Mouse (Mus musculus) MEL (cell line): ENCODE measurements around the gene Kifc1. TPM values are rescaled to one million over a fixed set of nuclear protein-coding genes. Genes with fewer than 3 reads are reported as not detected.

Experiments
- DNase-seq: peaks from one replicate; pipeline ENCODE4 v3.0.0; 2011; ENCODE audit warnings: low read depth, low spot score
- H3K27ac ChIP-seq: 2 replicates; pipeline ENCODE4 v1.5.1; 2012; ENCODE audit warnings: low read depth, mild to moderate bottlenecking, control low read depth, low read length, moderate library complexity; ENCODE audit not compliant: control insufficient read depth
- H3K27me3 ChIP-seq, 2 experiments: fragments of 150-350 bp in 1 of 2; sonication (generic) in 1 of 2; 2 replicates each; pipeline ENCODE4 v1.6.1; 2012; ENCODE audit warnings: low read length in 2 of 2, mild to moderate bottlenecking in 2 of 2, improper control_type of control experiment in 1 of 2, moderate library complexity in 1 of 2; ENCODE audit not compliant: insufficient read depth in 2 of 2, control insufficient read depth in 1 of 2
- H3K36me3 ChIP-seq, 2 experiments: 2 replicates each; pipeline ENCODE4 v1.6.1; 2012 to 2014; ENCODE audit warnings: low read length in 2 of 2, improper control_type of control experiment in 1 of 2, inconsistent platforms in 1 of 2, mild to moderate bottlenecking in 1 of 2; ENCODE audit not compliant: insufficient read depth in 2 of 2, control insufficient read depth in 1 of 2
- H3K4me1 ChIP-seq, 2 experiments: fragments of 150-350 bp in 1 of 2; sonication (generic) in 1 of 2; 2 replicates each; pipeline ENCODE4 v1.6.1; 2012; ENCODE audit warnings: low read length in 2 of 2, improper control_type of control experiment in 1 of 2, mild to moderate bottlenecking in 1 of 2; ENCODE audit not compliant: insufficient read depth in 2 of 2, control insufficient read depth in 1 of 2
- H3K4me3 ChIP-seq, 2 experiments: fragments of 150-350 bp in 1 of 2; sonication (generic) in 1 of 2; 2 replicates each; pipeline ENCODE4 v1.5.1; 2012; ENCODE audit warnings: low read depth in 2 of 2, low read length in 2 of 2, mild to moderate bottlenecking in 2 of 2, moderate library complexity in 2 of 2, control low read depth in 1 of 2, improper control_type of control experiment in 1 of 2; ENCODE audit not compliant: control insufficient read depth in 1 of 2, insufficient read depth in 1 of 2
- H3K79me2 ChIP-seq: 2 replicates; pipeline ENCODE4 v1.6.1; 2012; ENCODE audit warnings: mild to moderate bottlenecking, low read length, moderate library complexity; ENCODE audit not compliant: control insufficient read depth, poor library complexity, insufficient read depth
- H3K9ac ChIP-seq: 2 replicates; pipeline ENCODE4 v1.6.1; 2012; ENCODE audit warnings: low read depth, mild to moderate bottlenecking, control low read depth, low read length, moderate library complexity; ENCODE audit not compliant: control insufficient read depth, poor library complexity, severe bottlenecking
- H3K9me3 ChIP-seq: fragments of 150-350 bp; sonication (generic); replicated peaks from 2 replicates; pipeline ENCODE4 v1.6.1; 2012; ENCODE audit warnings: mild to moderate bottlenecking, low read length, improper control_type of control experiment, moderate library complexity; ENCODE audit not compliant: insufficient read depth
- BHLHE40 ChIP-seq: IDR thresholded peaks from 2 replicates; pipeline ENCODE4 v1.6.1; 2012; ENCODE audit warnings: low read depth, mild to moderate bottlenecking, inconsistent platforms, low read length, improper control_type of control experiment, borderline replicate concordance
- CHD2 ChIP-seq: IDR thresholded peaks from 2 replicates; pipeline ENCODE4 v1.6.1; 2011; ENCODE audit warnings: low read length, improper control_type of control experiment
- GABPA ChIP-seq: IDR thresholded peaks from 2 replicates; pipeline ENCODE4 v1.6.1; 2012; ENCODE audit warnings: low read depth, mild to moderate bottlenecking, inconsistent platforms, low read length, improper control_type of control experiment, moderate library complexity
- GATA1 ChIP-seq: IDR thresholded peaks from 2 replicates; pipeline ENCODE4 v1.6.1; 2011; ENCODE audit warnings: low read depth, low read length, improper control_type of control experiment
- HCFC1 ChIP-seq: IDR thresholded peaks from 2 replicates; pipeline ENCODE4 v1.6.1; 2012; ENCODE audit warnings: low read depth, mild to moderate bottlenecking, inconsistent platforms, low read length, improper control_type of control experiment, moderate library complexity
- KAT2A ChIP-seq: conservative IDR thresholded peaks from 2 replicates; pipeline ENCODE4 v1.6.1; 2012; ENCODE audit warnings: low read depth, low read length, improper control_type of control experiment, inconsistent platforms
- MAZ ChIP-seq: IDR thresholded peaks from 2 replicates; pipeline ENCODE4 v1.6.1; 2012; ENCODE audit warnings: low read depth, mild to moderate bottlenecking, inconsistent platforms, low read length, improper control_type of control experiment
- MXI1 ChIP-seq: IDR thresholded peaks from 2 replicates; pipeline ENCODE4 v1.6.1; 2011; ENCODE audit warnings: mild to moderate bottlenecking, low read depth, low read length, improper control_type of control experiment
- MYB ChIP-seq: IDR thresholded peaks from 2 replicates; pipeline ENCODE4 v1.6.1; 2011; ENCODE audit warnings: mild to moderate bottlenecking, low read depth, low read length, improper control_type of control experiment
- NELFE ChIP-seq: IDR thresholded peaks from 2 replicates; pipeline ENCODE4 v1.6.1; 2011; ENCODE audit warnings: low read depth, low read length, improper control_type of control experiment
- NRF1 ChIP-seq: IDR thresholded peaks from 2 replicates; pipeline ENCODE4 v1.6.1; 2014; ENCODE audit warnings: low read depth, mild to moderate bottlenecking, inconsistent platforms, low read length, improper control_type of control experiment, moderate library complexity; ENCODE audit not compliant: poor library complexity, insufficient read depth, severe bottlenecking
- POLR2A ChIP-seq, 2 experiments: IDR thresholded peaks; 2 replicates each; pipeline ENCODE4 v1.6.1; 2011 to 2012; ENCODE audit warnings: low read length in 2 of 2, mild to moderate bottlenecking in 2 of 2, control low read depth in 1 of 2, improper control_type of control experiment in 1 of 2, low read depth in 1 of 2, moderate library complexity in 1 of 2; ENCODE audit not compliant: control insufficient read depth in 1 of 2, insufficient read depth in 1 of 2, poor library complexity in 1 of 2
- POLR2AphosphoS2 ChIP-seq: IDR thresholded peaks from 2 replicates; pipeline ENCODE4 v1.6.1; 2011; ENCODE audit warnings: low read length, improper control_type of control experiment
- SIN3A ChIP-seq: IDR thresholded peaks from 2 replicates; pipeline ENCODE4 v1.6.1; 2012; ENCODE audit warnings: low read length, improper control_type of control experiment, inconsistent platforms
- TBP ChIP-seq: IDR thresholded peaks from 2 replicates; pipeline ENCODE4 v1.8.0; 2011; ENCODE audit warnings: low read depth, low read length, improper control_type of control experiment
- TCF12 ChIP-seq: IDR thresholded peaks from 2 replicates; pipeline ENCODE4 v1.6.1; 2014; ENCODE audit warnings: low read depth, mild to moderate bottlenecking, inconsistent platforms, low read length, improper control_type of control experiment, moderate library complexity
- USF1 ChIP-seq: IDR thresholded peaks from 2 replicates; pipeline ENCODE4 v1.6.1; 2014; ENCODE audit warnings: low read depth, mild to moderate bottlenecking, inconsistent platforms, low read length, improper control_type of control experiment, moderate library complexity
- ZNF384 ChIP-seq: IDR thresholded peaks from 2 replicates; pipeline ENCODE4 v1.6.1; 2012; ENCODE audit warnings: low read depth, mild to moderate bottlenecking, inconsistent platforms, low read length, improper control_type of control experiment
- polyA plus RNA-seq, 2 experiments: library from polyadenylated mRNA; stranded (reverse) in 1 of 2; unstranded in 1 of 2; fragments of >175 nt in 1 of 2; fragments of >200 nt in 1 of 2; gene quantifications; 2 replicates each; pipeline versions ENCODE4 v1.2.1 to v1.2.4; 2012; ENCODE audit warnings: low replicate concordance in 2 of 2, low read depth in 1 of 2; ENCODE audit not compliant: insufficient read length in 2 of 2, insufficient read depth in 1 of 2, missing spikeins in 1 of 2
- total RNA-seq: library from RNA; depleted of rRNA; stranded (reverse); fragments of 300-350 nt; gene quantifications from 2 replicates; pipeline ENCODE4 v1.2.3, GENCODE M21; 2012

Gene Kifc1
- total and polyA plus RNA-seq, 3 experiments = 17.1 to 53.5 TPM; not detected in 1

DNA sequence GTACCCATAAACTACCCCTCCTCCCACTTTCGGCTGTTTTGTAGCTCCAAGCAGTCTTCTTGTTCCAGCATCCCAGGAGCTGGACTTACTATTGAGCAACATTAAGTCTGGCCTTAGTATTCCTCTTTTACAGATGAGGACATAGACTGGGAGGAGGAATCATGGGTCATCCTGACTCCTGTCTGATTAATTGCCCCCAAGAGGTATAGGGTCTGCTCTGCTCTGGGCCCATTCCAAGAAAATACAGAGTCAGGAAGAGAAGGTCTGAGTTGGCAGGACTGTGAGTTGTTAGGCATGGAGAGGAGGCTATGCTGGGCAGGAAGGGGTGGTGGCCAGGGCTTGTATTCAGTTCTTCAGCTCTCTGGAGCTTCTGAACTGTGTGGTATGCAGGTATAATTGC lies 46.3 kb downstream of the Kifc1 start:
- no peak overlapping the region; a peak in 1 of 4 replicates for H3K4me3 ChIP-seq
- peaks cover 0 to 10% of the 10 kb centered on the region in 2 experiments; a peak in 2 of 4 replicates for H3K36me3 ChIP-seq
- TF ChIP-seq MYB = no peak
- peaks cover 2 to 11% of the 10 kb centered on the region in 2 experiments; a peak in 3 of 4 replicates for H3K4me1 ChIP-seq
- no peaks in the 10 kb centered on the region for H3K9me3 ChIP-seq
- H3K27ac ChIP-seq = no peak overlapping the region
- no peaks in the 10 kb centered on the region for H3K27me3 ChIP-seq
- no peak for DNase-seq
- H3K9ac ChIP-seq = no peak overlapping the region
- peaks cover 4% of the 10 kb centered on the region; the same call in 1 of the 2 replicates for H3K79me2 ChIP-seq

DNA sequence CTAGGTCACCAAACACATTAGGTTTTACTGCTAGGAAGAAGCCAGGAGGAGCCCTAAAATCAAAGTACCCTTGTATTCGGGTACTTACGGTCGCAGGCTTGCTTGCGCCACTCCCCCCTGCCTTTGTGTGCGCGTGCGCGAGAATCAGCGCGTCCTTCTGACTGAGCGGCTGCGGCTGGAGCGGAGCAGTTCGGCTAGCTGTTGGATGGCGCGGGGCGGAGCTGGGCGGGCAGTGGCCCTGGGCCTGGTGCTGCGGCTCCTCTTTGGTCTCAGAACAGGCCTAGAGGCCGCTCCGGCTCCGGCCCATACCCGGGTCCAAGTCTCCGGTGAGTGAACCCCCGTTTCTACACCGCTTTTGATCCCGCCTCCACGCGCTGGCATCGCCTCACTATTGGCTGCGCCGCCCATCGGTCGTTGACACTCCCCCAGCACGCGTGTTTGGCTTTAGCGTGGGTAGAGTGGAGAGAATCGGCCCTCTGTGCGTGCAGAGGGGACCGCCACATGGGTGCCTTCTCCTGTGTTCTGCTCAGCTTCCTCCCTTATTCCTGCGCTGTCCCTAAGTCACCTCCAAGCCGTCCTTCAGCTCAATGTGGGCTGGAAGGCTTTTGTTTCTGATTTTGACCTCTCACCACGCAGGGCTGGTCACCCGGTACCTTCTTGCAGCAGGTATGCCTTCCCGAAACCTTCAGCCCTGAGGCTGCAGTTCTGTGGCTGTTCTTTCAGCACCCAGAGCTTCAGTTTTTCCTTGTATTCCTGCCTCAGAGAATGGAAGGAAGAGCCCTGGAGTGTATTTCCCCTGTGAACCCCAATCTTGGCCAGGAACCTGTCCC lies 47.3 kb downstream of the Kifc1 start, which contains the start of gene Cd320:
Gene Cd320, plus strand, starts transcription at position 126 of the 830 bp plus-strand sequence.
- peak; percentile 95 for DNase-seq
- Histone ChIP-seq H3K4me1 (peaks cover 2 to 11% of the 10 kb centered on the region in 2 experiments; a peak in 3 of 4 replicates), H3K36me3 (peaks cover 0 to 10% of the 10 kb centered on the region in 2 experiments; a peak in 2 of 4 replicates), H3K27me3 (no peaks in the 10 kb centered on the region)
- 0 out of 2 replicates have a peak, but pooled peaks have one; percentile 9 for TF ChIP-seq BHLHE40
- TF ChIP-seq MYB = no peak
- peak; percentile 76; the same call in 1 of the 2 replicates for TF ChIP-seq SIN3A
- peak; percentile 45; the same call in 1 of the 2 replicates for TF ChIP-seq TCF12
- peak; percentile 69 for TF ChIP-seq MAZ
- no peak for TF ChIP-seq CHD2
- peak; percentile 53; the same call in 1 of the 2 replicates for TF ChIP-seq GABPA
- peak; percentile 78 for TF ChIP-seq HCFC1
- no peak; the same call in 1 of the 2 replicates for TF ChIP-seq POLR2AphosphoS2
- no peak for TF ChIP-seq KAT2A
- TF ChIP-seq NELFE = peak; percentile 78
- peak; percentile 90 for TF ChIP-seq NRF1
- no peak for TF ChIP-seq ZNF384
- TF ChIP-seq POLR2A (IDR thresholded peaks at IDR 0.05; ENCODE audit: control insufficient read depth in 1 of 2, insufficient read depth in 1 of 2, low read depth in 1 of 2, low read length in 2 of 2, poor library complexity in 1 of 2) = peak; percentile 51 to 72; a peak in 2 of 4 replicates
- no peak for TF ChIP-seq GATA1
- TF ChIP-seq MXI1 = peak; percentile 99
- no peak for TF ChIP-seq USF1
- TF ChIP-seq TBP = 0 out of 2 replicates have a peak, but pooled peaks have one; percentile 5
- TF ChIP-seq, all 39 proteins: peak for 11
- Histone ChIP-seq H3K4me3 (peak within 1 kb of the TSS; percentile 83 to 84), H3K9me3 (no peaks in the 10 kb centered on the region), H3K27ac (no peak within 1 kb of the TSS), H3K79me2 (peaks cover 4% of the 10 kb centered on the region; the same call in 1 of the 2 replicates), H3K9ac (peak within 1 kb of the TSS; percentile 73)
